Mouse (Mus musculus) CD4-positive, CD25-positive, alpha-beta regulatory T cell, adult 4 months (primary cell): ENCODE measurements around the gene Gprc5a. TPM values are rescaled to one million over a fixed set of nuclear protein-coding genes. Genes with fewer than 3 reads are reported as not detected.
A peak's percentile ranks its signal among the peaks of the same experiment; 100 is the strongest.

Experiments
- ATAC-seq: one replicate; pipeline ENCODE4 v1.8.0; 2017
- polyA plus RNA-seq, 2 experiments: library from polyadenylated mRNA; unstranded; fragments of 100-300 nt; shearing (Covaris generic); gene quantifications; one replicate each; pipeline ENCODE4 v1.2.1; 2017

Gprc5a gene
- polyA plus RNA-seq, 2 experiments from 2014 or later = 0.55 to 0.67 TPM

GRCm38 (mm10) chr6:135074405-135074947 lies 9.0 kb downstream of the Gprc5a start:
- ATAC-seq = no peak

DNA sequence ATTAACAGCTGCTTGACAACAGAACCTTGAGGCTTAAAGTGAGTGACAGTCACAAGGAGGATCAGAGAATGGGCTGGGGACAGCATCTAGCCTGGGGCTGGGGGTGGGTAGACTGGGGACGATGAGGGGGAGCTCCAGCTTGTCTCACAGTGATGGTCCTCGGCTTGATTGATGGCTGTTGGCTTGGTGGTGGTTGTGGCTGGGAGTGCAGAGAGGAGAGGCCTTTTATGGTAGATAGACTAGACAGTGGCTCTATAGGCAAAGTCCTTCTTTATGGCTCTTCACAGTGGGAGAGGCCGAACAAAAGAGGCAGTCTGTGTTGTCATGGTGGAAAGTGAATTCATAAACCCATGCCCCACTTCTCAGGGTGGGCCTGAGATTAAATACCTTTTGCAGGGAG lies 10.8 kb downstream of the Gprc5a start:
- ATAC-seq = no peak

GRCm38 (mm10) chr6:135078420-135078819 lies 13.0 kb downstream of the Gprc5a start:
- ATAC-seq = no peak

DNA sequence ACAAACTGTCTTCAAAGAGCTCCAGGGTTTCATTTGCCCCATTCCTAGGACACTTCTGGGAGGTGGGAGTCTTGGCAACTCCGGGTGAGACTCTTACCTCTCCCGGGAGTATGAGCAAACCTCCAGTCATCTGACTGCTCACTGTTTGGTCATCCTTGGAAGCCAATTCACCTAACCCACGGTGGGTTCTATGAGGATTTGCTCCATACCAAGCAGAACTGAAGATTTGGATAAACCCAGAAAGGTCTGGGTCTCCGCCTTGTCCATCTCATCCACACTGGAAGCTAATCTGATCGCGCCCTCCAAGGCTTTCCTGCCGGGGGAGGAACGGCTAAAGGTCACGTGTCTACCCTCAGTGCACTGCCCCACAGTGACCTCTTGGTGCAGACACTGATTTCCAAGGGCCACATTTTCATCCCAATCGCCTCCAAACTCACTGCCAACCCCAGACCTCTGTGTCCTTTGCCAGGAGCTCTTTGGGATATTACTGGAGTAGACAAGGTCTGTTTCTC lies 18.6 kb downstream of the Gprc5a start:
- ATAC-seq = no peak

DNA sequence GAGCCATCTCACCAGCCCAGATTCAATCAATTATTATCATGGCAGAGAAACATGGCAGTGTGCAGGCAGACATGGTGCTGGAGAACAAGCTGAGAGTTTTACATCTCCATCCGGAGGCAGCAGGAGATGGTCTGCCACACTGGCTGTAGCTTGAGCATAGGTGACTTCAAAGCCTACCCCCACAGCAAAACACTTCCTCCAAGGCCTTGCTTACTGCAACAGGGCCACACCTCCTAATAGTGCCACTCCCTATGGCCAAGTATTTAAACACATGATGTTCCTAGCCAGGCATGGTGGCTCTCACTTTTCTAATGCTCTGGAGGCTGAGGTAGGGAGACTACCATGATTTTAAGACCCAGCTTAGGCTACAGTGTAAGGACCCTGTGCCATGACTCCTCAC lies 20.3 kb downstream of the Gprc5a start:
- ATAC-seq = no peak

DNA sequence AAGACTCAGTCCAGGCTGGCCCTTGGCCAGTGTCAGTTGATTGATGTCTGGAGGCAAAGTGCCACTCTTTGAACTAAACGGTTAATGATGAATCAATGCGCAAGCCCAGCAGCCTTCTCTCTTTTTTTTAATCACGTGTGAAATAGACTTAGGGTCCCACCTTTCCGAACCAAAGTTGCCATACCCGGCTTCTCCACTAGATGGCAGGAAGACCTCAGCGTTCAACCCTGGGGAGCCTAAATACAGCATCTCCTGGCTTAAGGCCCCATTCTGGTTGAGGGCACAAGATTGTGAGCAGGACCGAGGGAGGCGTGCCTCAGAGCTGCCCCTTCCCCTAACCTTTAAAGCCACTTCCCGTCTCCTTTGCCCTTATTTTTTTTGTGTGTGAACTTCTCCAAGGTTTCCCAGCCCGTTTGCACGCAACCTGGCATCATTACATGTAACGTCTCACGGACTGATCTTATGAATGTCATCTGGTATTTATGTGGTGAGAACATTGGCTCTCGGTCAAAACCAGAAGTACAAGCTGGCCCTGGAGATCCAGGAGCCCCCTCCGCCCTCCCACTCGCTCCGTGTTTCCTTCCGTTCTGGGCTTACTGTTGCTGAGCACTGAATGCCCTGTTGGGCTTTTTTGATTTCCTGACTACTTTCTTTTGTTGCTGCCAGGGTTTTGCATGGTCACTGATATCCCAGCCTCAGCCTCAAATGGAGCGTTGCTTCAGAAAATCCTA lies 22.4 kb downstream of the Gprc5a start:
- peak; percentile 75 for ATAC-seq

GRCm38 (mm10) chr6:135089786-135090185 lies 24.3 kb downstream of the Gprc5a start:
- ATAC-seq = no peak

DNA sequence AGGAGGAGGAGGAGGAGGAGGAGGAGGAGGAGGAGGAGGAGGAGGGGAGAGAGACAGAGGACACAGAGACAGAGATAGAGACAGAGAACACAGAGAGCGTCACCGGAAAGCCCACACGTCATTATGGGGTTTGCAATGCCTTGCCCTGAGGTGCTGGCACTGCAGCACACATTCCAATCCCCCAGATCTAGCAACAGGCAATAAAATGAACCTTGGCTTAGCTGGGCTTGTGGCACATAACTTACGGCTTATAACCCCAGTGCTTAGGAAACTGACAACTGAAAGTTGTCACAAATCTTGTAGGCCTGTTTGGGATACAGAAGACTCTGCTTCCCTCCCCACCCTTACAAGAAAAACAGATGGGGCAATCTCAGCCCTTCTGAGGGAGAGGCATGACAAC lies 25.2 kb downstream of the Gprc5a start:
- ATAC-seq = no peak

- ATAC-seq = no peak
These were observed 27.5 kb downstream of the Gprc5a start for GRCm38 (mm10) chr6:135092798-135093470.

GRCm38 (mm10) chr6:135100787-135101472 lies 35.5 kb downstream of the Gprc5a start:
- no peak for ATAC-seq

- no peak for ATAC-seq
These were observed 37.4 kb downstream of the Gprc5a start for GRCm38 (mm10) chr6:135102736-135103303.

DNA sequence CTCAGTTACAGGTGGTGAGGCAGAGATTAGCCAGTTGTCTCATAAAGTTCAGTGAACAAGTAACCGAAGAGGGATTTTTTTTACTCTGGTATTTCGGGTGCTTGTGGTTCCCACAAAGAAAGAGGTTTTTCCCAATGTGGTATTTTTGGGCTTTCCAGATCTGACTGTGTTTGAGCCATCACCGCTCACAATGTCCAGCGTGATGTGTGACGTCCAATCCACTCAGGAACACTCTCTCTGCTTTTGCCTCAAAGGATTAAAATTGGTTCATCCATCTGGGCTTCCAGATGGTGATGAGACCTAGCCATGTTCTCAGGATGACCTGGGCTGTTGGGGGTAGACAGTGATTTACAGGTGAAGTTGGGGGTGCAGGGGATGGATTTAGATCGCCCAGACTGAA lies 41.6 kb downstream of the Gprc5a start:
- ATAC-seq = no peak

- no peak for ATAC-seq
These were observed 47.1 kb downstream of the Gprc5a start for GRCm38 (mm10) chr6:135112411-135113113.

DNA sequence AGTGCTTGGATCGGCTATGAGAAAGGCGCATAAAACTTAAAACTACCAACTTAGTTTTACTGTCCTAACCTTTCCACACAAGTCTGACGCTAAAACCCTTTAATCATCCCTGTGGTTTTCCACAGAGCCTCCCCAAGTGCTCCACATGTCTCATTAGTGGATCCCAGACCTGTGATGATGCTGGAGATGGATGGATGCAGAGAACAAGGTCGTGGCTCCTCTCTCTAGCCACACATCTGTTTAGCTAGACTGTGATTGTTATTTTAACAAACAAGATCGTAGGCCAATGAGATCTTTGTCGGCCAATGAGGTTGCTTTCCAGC lies 47.6 kb downstream of the Gprc5a start:
- ATAC-seq = no peak

GRCm38 (mm10) chr6:135116479-135116878 lies 51.0 kb downstream of the Gprc5a start:
- no peak for ATAC-seq

GRCm38 (mm10) chr6:135118183-135118582 lies 52.7 kb downstream of the Gprc5a start, which contains the start of gene Gprc5d:
TSS of gene Gprc5d (minus strand) at chr6:135118283.
- ATAC-seq = no peak

- ATAC-seq = no peak
These were observed 59.4 kb downstream of the Gprc5a start for GRCm38 (mm10) chr6:135124755-135125380.

- no peak for ATAC-seq
These were observed 67.6 kb downstream of the Gprc5a start for GRCm38 (mm10) chr6:135133086-135133485.

- ATAC-seq = no peak
These were observed 68.0 kb downstream of the Gprc5a start for GRCm38 (mm10) chr6:135133486-135133885.
